Mouse (Mus musculus) ovary, postnatal 14 days (tissue): ENCODE data around the gene Olfr794.

Source experiments
- DNase-seq: peaks from one replicate; pipeline ENCODE4 v3.0.0; 2022; ENCODE audit warnings: low spot score

The Olfr794 gene

DNA sequence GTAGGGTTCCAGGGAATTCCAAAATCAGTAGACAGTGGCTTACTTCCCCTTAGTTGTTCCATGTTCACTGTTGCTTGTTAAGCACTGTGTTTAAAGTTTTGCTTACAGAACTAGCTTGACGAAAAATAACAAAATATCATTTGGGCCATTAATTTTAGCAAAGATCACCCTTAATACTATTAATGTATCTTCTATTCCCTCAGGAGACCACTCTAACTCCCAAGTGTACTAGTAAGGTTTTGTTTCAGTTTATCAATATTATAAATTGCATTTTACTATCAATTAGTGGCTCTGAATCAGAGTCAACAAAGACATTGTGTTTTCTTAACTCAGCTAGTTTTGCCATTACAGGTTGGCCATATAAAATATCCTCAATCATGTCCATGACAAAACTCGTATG is at the start of gene Olfr794:
Olfr794 (plus strand) TSS at position 301 of the 400 bp plus-strand sequence.
- DNase-seq = no peak

DNA sequence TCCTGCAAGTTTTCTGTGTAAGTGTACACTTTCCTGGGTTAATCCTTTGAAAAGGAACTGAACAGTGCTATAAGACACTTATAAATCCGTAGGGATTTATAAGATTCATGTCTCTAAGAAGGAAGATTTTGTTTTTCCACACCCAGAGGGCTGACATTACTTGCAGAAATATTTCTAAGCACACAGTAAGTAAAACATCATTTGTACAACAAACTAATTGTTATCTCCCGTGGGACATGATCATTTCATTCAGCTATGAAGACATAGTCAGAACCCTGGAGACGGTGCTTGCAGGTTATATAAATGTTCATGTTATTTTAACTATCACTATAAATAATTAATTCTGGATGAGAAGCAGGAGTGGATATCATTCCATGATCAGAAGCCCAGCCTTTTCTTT is 46.0 kb upstream of the Olfr794 start, which contains the start of gene Olfr791:
Olfr791 (plus strand) TSS at position 301 of the 400 bp plus-strand sequence.
- DNase-seq = no peak

DNA sequence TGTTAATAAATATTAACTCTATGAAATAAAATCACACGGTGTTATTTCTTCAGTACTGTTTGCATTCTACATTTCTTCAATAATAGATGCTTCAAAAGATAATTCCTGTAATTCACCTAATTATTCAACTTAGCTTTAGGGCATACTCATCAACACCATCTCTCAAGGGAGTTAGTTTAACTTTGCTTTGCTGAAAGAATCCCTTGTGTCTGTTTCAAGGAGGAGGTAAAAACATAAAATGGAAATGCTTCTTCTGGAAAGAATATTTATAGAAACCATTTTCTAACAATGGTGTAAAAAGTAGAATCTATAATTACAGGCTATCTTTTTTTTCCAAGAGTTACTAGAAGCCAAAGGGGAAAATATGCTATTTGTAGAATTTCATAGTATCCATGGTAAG is 28.6 kb upstream of the Olfr794 start, which contains the start of gene Olfr792:
Olfr792 (plus strand) TSS at position 301 of the 400 bp plus-strand sequence.
- no peak for DNase-seq

DNA sequence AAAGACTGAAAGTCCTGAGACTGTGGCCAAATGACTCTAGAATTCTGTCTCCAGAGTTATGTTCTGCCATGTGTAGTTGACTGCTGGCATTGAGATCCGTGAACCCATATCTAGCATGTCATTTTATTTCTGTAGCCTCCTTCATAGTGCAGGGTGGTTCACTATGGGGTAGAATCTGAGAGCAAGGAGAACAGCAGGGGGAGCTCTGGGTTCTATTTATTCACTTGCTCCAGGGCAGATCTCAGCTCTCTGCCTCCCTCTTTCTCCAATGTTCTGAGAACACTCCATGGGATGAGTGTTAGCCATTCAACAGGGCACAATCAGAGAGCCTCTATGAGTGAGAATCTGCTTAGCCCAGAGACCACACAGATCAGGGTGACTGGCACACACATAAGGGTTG is 18.1 kb upstream of the Olfr794 start:
- peak; percentile 3 for DNase-seq

DNA sequence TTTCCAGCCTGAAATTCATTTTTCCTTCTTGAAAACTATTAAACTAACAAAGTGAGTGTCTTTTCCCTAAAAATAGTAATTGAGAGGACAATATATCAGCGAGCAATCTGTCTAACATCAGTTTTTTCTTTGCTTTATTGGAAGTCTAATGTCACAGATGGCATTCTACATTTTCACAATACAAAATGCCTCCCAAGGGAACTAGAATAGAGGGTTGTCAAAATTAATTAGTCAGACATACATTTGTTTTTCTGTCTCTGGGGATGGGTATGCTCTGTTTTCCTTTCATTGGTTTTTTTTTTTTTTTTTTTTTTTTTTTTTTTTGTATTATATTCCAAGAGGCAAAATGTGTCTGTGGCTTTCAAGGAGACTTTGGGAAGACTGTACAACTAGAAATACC is 9.6 kb downstream of the Olfr794 start:
- DNase-seq = no peak

DNA sequence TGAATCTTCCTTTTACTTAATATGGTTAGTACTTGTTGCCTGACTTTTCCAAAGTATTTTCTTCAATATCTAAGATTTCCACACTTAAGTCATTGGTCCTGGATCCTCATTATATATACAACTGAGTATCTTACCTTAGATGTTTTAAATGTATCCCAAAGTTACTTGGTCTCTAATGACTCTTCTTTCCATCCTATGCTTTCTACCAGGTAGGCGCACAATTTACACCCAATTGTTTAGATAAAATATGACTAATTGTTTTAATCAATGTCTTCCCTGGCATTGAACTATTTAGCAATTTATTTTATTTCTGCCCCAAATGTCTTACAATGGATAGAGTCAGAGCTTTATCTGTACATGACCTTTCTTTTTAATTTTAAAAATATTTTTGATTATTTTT is 45.0 kb downstream of the Olfr794 start, which contains the start of gene Olfr796:
Olfr796 (minus strand) TSS at position 101 of the 400 bp plus-strand sequence.
- DNase-seq = no peak

DNA sequence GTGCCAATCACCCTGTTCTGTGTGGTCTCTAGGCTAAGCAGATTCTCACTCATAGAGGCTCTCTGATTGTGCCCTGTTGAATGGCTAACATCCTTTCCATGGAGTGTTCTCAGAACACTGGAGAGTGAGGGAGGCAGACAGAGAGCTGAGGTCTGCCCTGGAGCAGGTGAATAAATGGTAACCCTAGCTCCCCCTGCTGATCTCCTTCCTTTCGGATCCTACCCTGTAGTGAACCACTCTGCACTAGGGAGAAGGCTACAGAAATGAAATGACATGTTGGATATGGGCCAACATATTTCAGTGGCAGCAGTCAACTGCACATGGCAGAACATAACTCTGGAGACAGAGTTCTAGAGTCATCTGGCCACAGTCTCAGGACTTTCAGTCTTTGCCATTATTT is 54.3 kb downstream of the Olfr794 start:
- no peak for DNase-seq
